Mouse (Mus musculus) heart, postnatal 25 days (tissue): ENCODE measurements at regions not wholly inside any gene's neighbourhood (a gene's known extent, or its start where the extent isn't known, plus 50 kb on each side); places are given as distances from the start of the nearest gene placed in this dataset.

Experiments
- DNase-seq: peaks from one replicate; pipeline ENCODE4 v3.0.0; 2022; ENCODE audit warnings: low spot score
- intact Hi-C: fragments of 180-260 bp; cut with DNase I; formaldehyde crosslinking; loops from one replicate; pipeline ENCODE4 v1.15.1; 2025

GRCm38 (mm10) chr14:49838410-49838809 is 55.2 kb upstream of the Armh4 start:
- no peak for DNase-seq
- intact Hi-C loops, result no loop called here

GRCm38 (mm10) chr14:49834695-49835094 is 51.5 kb upstream of the Armh4 start:
- intact Hi-C loops, result loop anchor here (2.0 kb wide), 1 partner anchor 32 kb away; no protein-coding TSS in a partner anchor
- no peak for DNase-seq
